Mouse (Mus musculus): ENCODE results near the gene Bicc1.
A peak's percentile ranks its signal among the peaks of the same experiment; 100 is the strongest.

Gene Bicc1

GRCm38 (mm10) chr10:71176341-71176740, 16.8 kb upstream of the Bicc1 start:
- peaks cover 5% of the 10 kb centered on the region for H3K9me3 ChIP-seq (ENCODE audit: low read length)
- H3K4me1 ChIP-seq (replicated peaks; ENCODE audit: low read depth, low read length), result peaks cover 7% of the 10 kb centered on the region
- H3K36me3 ChIP-seq (ENCODE audit: insufficient read depth, low read length), result no peaks in the 10 kb centered on the region
- H3K27me3 ChIP-seq (ENCODE audit: insufficient read depth, low read length), result no peaks in the 10 kb centered on the region
- TF ChIP-seq POU5F1 (IDR thresholded peaks at IDR 0.05; ENCODE audit: borderline replicate concordance, low read length) (no peak), NANOG (IDR thresholded peaks at IDR 0.05; ENCODE audit: borderline replicate concordance, low read length) (no peak), CTCF (conservative IDR thresholded peaks at IDR 0.05; ENCODE audit: low read length) (no peak)
- H3K4me3 ChIP-seq (replicated peaks; ENCODE audit: low read length), result no peak overlapping the region

DNA sequence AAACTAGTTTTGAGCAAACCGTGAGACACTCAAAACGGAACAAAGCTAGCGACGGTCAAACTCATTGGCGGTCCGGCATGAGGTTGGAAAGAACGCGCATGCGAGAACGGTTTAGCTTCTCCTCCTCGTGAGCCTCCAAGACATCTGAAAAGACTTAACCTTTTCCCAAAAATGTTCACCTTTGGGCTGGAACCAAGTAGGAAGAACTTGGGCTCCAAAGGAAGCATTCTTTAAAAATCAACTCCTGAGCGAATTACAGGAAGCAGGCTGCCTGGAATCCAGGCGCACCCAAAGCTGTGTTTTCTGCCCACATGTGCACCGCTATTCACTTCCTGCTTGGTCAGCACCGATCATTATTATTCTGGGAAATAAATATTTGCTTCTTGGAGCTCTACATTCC, 15.8 kb upstream of the Bicc1 start:
- Histone ChIP-seq H3K4me3 (replicated peaks; ENCODE audit: low read length) (no peak overlapping the region), H3K4me1 (replicated peaks; ENCODE audit: low read depth, low read length) (peaks cover 7% of the 10 kb centered on the region), H3K27me3 (ENCODE audit: insufficient read depth, low read length) (no peaks in the 10 kb centered on the region), H3K36me3 (ENCODE audit: insufficient read depth, low read length) (no peaks in the 10 kb centered on the region), H3K9me3 (ENCODE audit: low read length) (peaks cover 2% of the 10 kb centered on the region)
- no peak for TF ChIP-seq POU5F1 (IDR thresholded peaks at IDR 0.05; ENCODE audit: borderline replicate concordance, low read length)
- no peak for TF ChIP-seq NANOG (IDR thresholded peaks at IDR 0.05; ENCODE audit: borderline replicate concordance, low read length)
- no peak for TF ChIP-seq CTCF (conservative IDR thresholded peaks at IDR 0.05; ENCODE audit: low read length)

DNA sequence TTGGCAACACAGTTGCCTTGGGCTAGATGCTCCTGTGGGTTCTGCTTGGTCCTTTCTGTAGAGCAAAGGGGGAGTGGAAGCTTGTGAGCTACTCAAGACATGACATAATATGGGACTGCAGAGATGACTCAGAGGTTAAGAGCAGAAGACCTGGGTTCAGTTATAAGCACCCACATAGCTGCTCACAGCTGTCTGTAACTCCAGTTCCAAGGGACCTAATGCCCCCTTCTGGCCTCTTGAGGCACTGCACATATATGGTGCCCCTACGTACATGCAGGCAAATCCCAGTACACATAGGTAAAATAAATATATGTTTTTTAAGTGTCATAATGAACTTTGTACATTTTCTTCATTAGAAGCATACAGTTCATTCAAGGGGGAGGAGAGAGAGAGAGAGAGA, 11.9 kb upstream of the Bicc1 start:
- peaks cover 3% of the 10 kb centered on the region; the same call in 1 of the 2 replicates for H3K27me3 ChIP-seq (ENCODE audit: insufficient read depth, low read length)

GRCm38 (mm10) chr10:71170771-71171170, 11.3 kb upstream of the Bicc1 start:
- Histone ChIP-seq H3K27me3 (ENCODE audit: insufficient read depth, low read length) (peaks cover 8% of the 10 kb centered on the region), H3K4me1 (replicated peaks; ENCODE audit: low read depth, low read length) (peaks cover 17% of the 10 kb centered on the region), H3K36me3 (ENCODE audit: insufficient read depth, low read length) (no peaks in the 10 kb centered on the region), H3K4me3 (replicated peaks; ENCODE audit: low read length) (no peak overlapping the region), H3K9me3 (ENCODE audit: low read length) (peaks cover 5% of the 10 kb centered on the region)
- no peak for TF ChIP-seq CTCF (conservative IDR thresholded peaks at IDR 0.05; ENCODE audit: low read length)
- no peak for TF ChIP-seq POU5F1 (IDR thresholded peaks at IDR 0.05; ENCODE audit: borderline replicate concordance, low read length)
- no peak for TF ChIP-seq NANOG (IDR thresholded peaks at IDR 0.05; ENCODE audit: borderline replicate concordance, low read length)

More for the DNA sequence above, 11.9 kb upstream of the Bicc1 start:
- Histone ChIP-seq H3K36me3 (ENCODE audit: insufficient read depth, low read length) (no peaks in the 10 kb centered on the region), H3K9me3 (ENCODE audit: low read length) (no peaks in the 10 kb centered on the region), H3K4me3 (replicated peaks; ENCODE audit: low read length) (no peak overlapping the region), H3K4me1 (replicated peaks; ENCODE audit: low read depth, low read length) (peaks cover 22% of the 10 kb centered on the region)
- TF ChIP-seq CTCF (conservative IDR thresholded peaks at IDR 0.05; ENCODE audit: low read length), result peak; percentile 47
- no peak for TF ChIP-seq NANOG (IDR thresholded peaks at IDR 0.05; ENCODE audit: borderline replicate concordance, low read length)

GRCm38 (mm10) chr10:71169811-71170210, 10.3 kb upstream of the Bicc1 start:
- H3K9me3 ChIP-seq (ENCODE audit: low read length), result peaks cover 9% of the 10 kb centered on the region
- H3K36me3 ChIP-seq (ENCODE audit: insufficient read depth, low read length), result no peaks in the 10 kb centered on the region
- TF ChIP-seq NANOG (IDR thresholded peaks at IDR 0.05; ENCODE audit: borderline replicate concordance, low read length), result no peak
- TF ChIP-seq CTCF (conservative IDR thresholded peaks at IDR 0.05; ENCODE audit: low read length), result no peak
- no peak for TF ChIP-seq POU5F1 (IDR thresholded peaks at IDR 0.05; ENCODE audit: borderline replicate concordance, low read length)
- no peak overlapping the region for H3K4me3 ChIP-seq (replicated peaks; ENCODE audit: low read length)
- H3K4me1 ChIP-seq (replicated peaks; ENCODE audit: low read depth, low read length), result peaks cover 16% of the 10 kb centered on the region
- peaks cover 15% of the 10 kb centered on the region for H3K27me3 ChIP-seq (ENCODE audit: insufficient read depth, low read length)

GRCm38 (mm10) chr10:71169171-71169570, 9.7 kb upstream of the Bicc1 start:
- peaks cover 9% of the 10 kb centered on the region for H3K9me3 ChIP-seq (ENCODE audit: low read length)
- peaks cover 20% of the 10 kb centered on the region for H3K27me3 ChIP-seq (ENCODE audit: insufficient read depth, low read length)
- TF ChIP-seq CTCF (conservative IDR thresholded peaks at IDR 0.05; ENCODE audit: low read length), result no peak
- TF ChIP-seq POU5F1 (IDR thresholded peaks at IDR 0.05; ENCODE audit: borderline replicate concordance, low read length), result no peak
- TF ChIP-seq NANOG (IDR thresholded peaks at IDR 0.05; ENCODE audit: borderline replicate concordance, low read length), result peak; percentile 20; the same call in 1 of the 2 replicates
- H3K4me1 ChIP-seq (replicated peaks; ENCODE audit: low read depth, low read length), result peaks cover 16% of the 10 kb centered on the region
- H3K4me3 ChIP-seq (replicated peaks; ENCODE audit: low read length), result no peak overlapping the region
- H3K36me3 ChIP-seq (ENCODE audit: insufficient read depth, low read length), result no peaks in the 10 kb centered on the region

DNA sequence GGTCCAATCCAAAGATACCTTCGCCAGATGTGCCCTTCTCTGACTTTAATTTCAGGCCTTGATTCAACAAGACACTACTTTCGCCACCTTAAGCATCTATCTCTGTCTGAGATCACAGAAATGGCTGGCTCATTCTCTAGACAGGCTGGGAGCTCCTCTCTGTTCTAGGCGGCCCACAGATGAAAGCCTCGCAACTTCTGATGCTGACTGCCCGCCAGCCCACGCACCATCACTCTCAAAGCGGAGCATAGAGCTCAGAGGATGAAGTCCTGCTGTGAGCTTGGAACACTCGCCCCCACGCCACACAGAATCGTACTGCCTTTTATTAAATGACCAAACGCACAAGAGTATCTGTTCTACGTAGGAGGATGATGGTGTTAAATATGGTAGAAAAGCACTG, 949 bp upstream of the Bicc1 start:
- no peak overlapping the region for H3K4me3 ChIP-seq (replicated peaks; ENCODE audit: low read length)
- peaks cover 15% of the 10 kb centered on the region for H3K4me1 ChIP-seq (replicated peaks; ENCODE audit: low read depth, low read length)
- TF ChIP-seq POU5F1 (IDR thresholded peaks at IDR 0.05; ENCODE audit: borderline replicate concordance, low read length), result no peak
- TF ChIP-seq NANOG (IDR thresholded peaks at IDR 0.05; ENCODE audit: borderline replicate concordance, low read length), result no peak
- no peak for TF ChIP-seq CTCF (conservative IDR thresholded peaks at IDR 0.05; ENCODE audit: low read length)
- H3K27me3 ChIP-seq (ENCODE audit: insufficient read depth, low read length), result peaks cover 85% of the 10 kb centered on the region
- no peaks in the 10 kb centered on the region for H3K36me3 ChIP-seq (ENCODE audit: insufficient read depth, low read length)
- H3K9me3 ChIP-seq (ENCODE audit: low read length), result 0 out of 2 replicates have a peak, but pooled peaks cover 3% of the 10 kb centered on the region

- TF ChIP-seq CTCF (conservative IDR thresholded peaks at IDR 0.05; ENCODE audit: low read length) (no peak), POU5F1 (IDR thresholded peaks at IDR 0.05; ENCODE audit: borderline replicate concordance, low read length) (no peak), NANOG (IDR thresholded peaks at IDR 0.05; ENCODE audit: borderline replicate concordance, low read length) (no peak)
- H3K4me1 ChIP-seq (replicated peaks; ENCODE audit: low read depth, low read length), result peaks cover 15% of the 10 kb centered on the region
- peak overlapping the region; percentile 84 for H3K4me3 ChIP-seq (replicated peaks; ENCODE audit: low read length)
- H3K36me3 ChIP-seq (ENCODE audit: insufficient read depth, low read length), result no peaks in the 10 kb centered on the region
- H3K9me3 ChIP-seq (ENCODE audit: low read length), result no peaks in the 10 kb centered on the region
- peaks cover 82% of the 10 kb centered on the region for H3K27me3 ChIP-seq (ENCODE audit: insufficient read depth, low read length)
These were observed 392 bp downstream of the Bicc1 start for GRCm38 (mm10) chr10:71158940-71159675.

Data from E14TG2a.4 (cell line).